Mouse (Mus musculus): ENCODE data around the gene Nmt2. TPM values are rescaled to one million over a fixed set of nuclear protein-coding genes. Genes with fewer than 3 reads are reported as not detected.
A peak's percentile ranks its signal among the peaks of the same experiment; 100 is the strongest.

The Nmt2 gene
- total RNA-seq, 2 experiments from 2014 or later: 82.6 to 91.0 TPM

- no peak for DNase-seq (ENCODE audit: low spot score in 2 of 2)
These were observed 42.5 kb downstream of the Nmt2 start for GRCm38 (mm10) chr2:3326547-3326946.

- peak in 1 of 2 experiments; percentile 43 for DNase-seq (ENCODE audit: low spot score in 2 of 2)
These were observed 43.3 kb downstream of the Nmt2 start for GRCm38 (mm10) chr2:3327351-3327750.

GRCm38 (mm10) chr2:3331071-3331703 is 47.2 kb downstream of the Nmt2 start:
- no peak for DNase-seq (ENCODE audit: low spot score in 2 of 2)

GRCm38 (mm10) chr2:3332056-3332455 is 48.0 kb downstream of the Nmt2 start:
- DNase-seq (ENCODE audit: low spot score in 2 of 2): no peak

- DNase-seq (ENCODE audit: low spot score in 2 of 2): peak; percentile 99
These were observed 48.7 kb downstream of the Nmt2 start, which contains the start of gene Rpp38 for GRCm38 (mm10) chr2:3332484-3333242. Gene Rpp38, minus strand, starts transcription at chr2:3332643.

- DNase-seq (ENCODE audit: low spot score in 2 of 2): no peak
These were observed 49.7 kb downstream of the Nmt2 start for GRCm38 (mm10) chr2:3333761-3334160.

GRCm38 (mm10) chr2:3335611-3336301 is 51.7 kb downstream of the Nmt2 start, which contains the start of gene Acbd7:
Gene Acbd7, plus strand, starts transcription at chr2:3336168.
- peak; percentile 60 to 69 for DNase-seq (ENCODE audit: low spot score in 2 of 2)

- DNase-seq (ENCODE audit: low spot score in 2 of 2): no peak
These were observed 64.4 kb downstream of the Nmt2 start for GRCm38 (mm10) chr2:3348422-3348821.

GRCm38 (mm10) chr2:3348919-3349318 is 64.9 kb downstream of the Nmt2 start:
- DNase-seq (ENCODE audit: low spot score in 2 of 2): peak in 1 of 2 experiments; percentile 65

- no peak for DNase-seq (ENCODE audit: low spot score in 2 of 2)
These were observed 69.1 kb downstream of the Nmt2 start for GRCm38 (mm10) chr2:3353160-3353559.

- no peak for DNase-seq (ENCODE audit: low spot score in 2 of 2)
These were observed 71.8 kb downstream of the Nmt2 start for GRCm38 (mm10) chr2:3355793-3356192.

GRCm38 (mm10) chr2:3356311-3356710 is 72.3 kb downstream of the Nmt2 start:
- no peak for DNase-seq (ENCODE audit: low spot score in 2 of 2)

- no peak for DNase-seq (ENCODE audit: low spot score in 2 of 2)
These were observed 73.9 kb downstream of the Nmt2 start for GRCm38 (mm10) chr2:3357887-3358286.

GRCm38 (mm10) chr2:3361067-3361466 is 77.1 kb downstream of the Nmt2 start:
- DNase-seq (ENCODE audit: low spot score in 2 of 2): no peak

- DNase-seq (ENCODE audit: low spot score in 2 of 2): no peak
These were observed 81.1 kb downstream of the Nmt2 start for GRCm38 (mm10) chr2:3365127-3365526.

Other genes starting within 250 kb of the Nmt2 start
- 10 to 100 TPM; 76.3 to 78.7 TPM for gene Fam171a1, start 170.0 kb upstream of the Nmt2 start, total RNA-seq (2021)
- 10 to 100 TPM; 10.7 to 11.9 TPM for gene Rpp38, start 48.4 kb downstream of the Nmt2 start, total RNA-seq (2021)
- gene Acbd7, start 52.0 kb downstream of the Nmt2 start, total RNA-seq (2021): 1 to 10 TPM in 1 of 2 experiments, under 1 TPM in 1; 0.94 to 1.8 TPM
- not detected for gene Olah, start 113.0 kb downstream of the Nmt2 start, total RNA-seq (2021)
- gene Meig1, start 138.4 kb downstream of the Nmt2 start, total RNA-seq (2021): 1 to 10 TPM; 3.7 to 5.5 TPM
- gene Dclre1c, start 139.9 kb downstream of the Nmt2 start, total RNA-seq (2021): 10 to 100 TPM in 1 of 2 experiments, 1 to 10 TPM in 1; 9.9 to 12.5 TPM
- gene Suv39h2, start 190.8 kb downstream of the Nmt2 start, total RNA-seq (2021): 1 to 10 TPM; 3.6 to 4.3 TPM
- 1 to 10 TPM; 4.7 TPM for gene Gm45902, start 228.6 kb downstream of the Nmt2 start, total RNA-seq (2021)
- 10 to 100 TPM; 43.1 to 44.3 TPM for gene Hspa14, start 228.6 kb downstream of the Nmt2 start, total RNA-seq (2021)
- gene Cdnf, start 228.8 kb downstream of the Nmt2 start, total RNA-seq (2021): under 1 TPM; 0.59 to 0.66 TPM